Mouse (Mus musculus): ENCODE results near the gene Wdfy3. TPM values are rescaled to one million over a fixed set of nuclear protein-coding genes. Genes with fewer than 3 reads are reported as not detected.

Wdfy3 gene
- polyA plus RNA-seq, 1 experiment, result 24.5 TPM

GRCm38 (mm10) chr5:101861786-101862571 is 207.7 kb downstream of the Wdfy3 start:
- Histone ChIP-seq H3K4me1 (ENCODE audit: control insufficient read depth, insufficient read depth, low read length) (no peaks in the 10 kb centered on the region), H3K27ac (ENCODE audit: control insufficient read depth, insufficient read depth, low read depth, low read length) (no peak overlapping the region), H3K4me3 (ENCODE audit: control insufficient read depth, low read depth, low read length) (no peak overlapping the region), H3K27me3 (ENCODE audit: control insufficient read depth, insufficient read depth, low read length) (no peaks in the 10 kb centered on the region), H3K36me3 (ENCODE audit: control insufficient read depth, insufficient read depth, low read length) (peaks cover 2% of the 10 kb centered on the region; the same call in 1 of the 2 replicates)
- TF ChIP-seq POLR2A (IDR thresholded peaks at IDR 0.05; ENCODE audit: control insufficient read depth, low read depth, low read length), result no peak
- TF ChIP-seq CTCF (IDR thresholded peaks at IDR 0.05; ENCODE audit: control insufficient read depth, insufficient read depth, insufficient replicate concordance, low read depth, low read length), result no peak

- Histone ChIP-seq H3K36me3 (ENCODE audit: control insufficient read depth, insufficient read depth, low read length) (peaks cover 3% of the 10 kb centered on the region), H3K27me3 (ENCODE audit: control insufficient read depth, insufficient read depth, low read length) (no peaks in the 10 kb centered on the region), H3K4me1 (ENCODE audit: control insufficient read depth, insufficient read depth, low read length) (no peaks in the 10 kb centered on the region; the same call in 1 of the 2 replicates), H3K4me3 (ENCODE audit: control insufficient read depth, low read depth, low read length) (no peak overlapping the region), H3K27ac (ENCODE audit: control insufficient read depth, insufficient read depth, low read depth, low read length) (no peak overlapping the region)
- TF ChIP-seq POLR2A (IDR thresholded peaks at IDR 0.05; ENCODE audit: control insufficient read depth, low read depth, low read length) (no peak), CTCF (IDR thresholded peaks at IDR 0.05; ENCODE audit: control insufficient read depth, insufficient read depth, insufficient replicate concordance, low read depth, low read length) (no peak)
Measured at GRCm38 (mm10) chr5:101858891-101859436, 210.8 kb downstream of the Wdfy3 start.

GRCm38 (mm10) chr5:101855475-101855874 is 214.2 kb downstream of the Wdfy3 start:
- Histone ChIP-seq H3K4me1 (ENCODE audit: control insufficient read depth, insufficient read depth, low read length) (peaks cover 5% of the 10 kb centered on the region), H3K36me3 (ENCODE audit: control insufficient read depth, insufficient read depth, low read length) (peaks cover 9% of the 10 kb centered on the region), H3K27me3 (ENCODE audit: control insufficient read depth, insufficient read depth, low read length) (no peaks in the 10 kb centered on the region), H3K27ac (ENCODE audit: control insufficient read depth, insufficient read depth, low read depth, low read length) (no peak overlapping the region), H3K4me3 (ENCODE audit: control insufficient read depth, low read depth, low read length) (no peak overlapping the region)
- TF ChIP-seq CTCF (IDR thresholded peaks at IDR 0.05; ENCODE audit: control insufficient read depth, insufficient read depth, insufficient replicate concordance, low read depth, low read length), result no peak
- TF ChIP-seq POLR2A (IDR thresholded peaks at IDR 0.05; ENCODE audit: control insufficient read depth, low read depth, low read length), result no peak

- TF ChIP-seq POLR2A (IDR thresholded peaks at IDR 0.05; ENCODE audit: control insufficient read depth, low read depth, low read length) (no peak), CTCF (IDR thresholded peaks at IDR 0.05; ENCODE audit: control insufficient read depth, insufficient read depth, insufficient replicate concordance, low read depth, low read length) (peak; percentile 31; the same call in 1 of the 2 replicates)
- peak overlapping the region; percentile 8; the same call in 1 of the 2 replicates for H3K4me3 ChIP-seq (ENCODE audit: control insufficient read depth, low read depth, low read length)
- no peaks in the 10 kb centered on the region for H3K27me3 ChIP-seq (ENCODE audit: control insufficient read depth, insufficient read depth, low read length)
- H3K27ac ChIP-seq (ENCODE audit: control insufficient read depth, insufficient read depth, low read depth, low read length), result no peak overlapping the region
- H3K4me1 ChIP-seq (ENCODE audit: control insufficient read depth, insufficient read depth, low read length), result peaks cover 5% of the 10 kb centered on the region
- H3K36me3 ChIP-seq (ENCODE audit: control insufficient read depth, insufficient read depth, low read length), result peaks cover 9% of the 10 kb centered on the region
Measured at GRCm38 (mm10) chr5:101854667-101855066, 215.1 kb downstream of the Wdfy3 start.

- TF ChIP-seq POLR2A (IDR thresholded peaks at IDR 0.05; ENCODE audit: control insufficient read depth, low read depth, low read length) (no peak), CTCF (IDR thresholded peaks at IDR 0.05; ENCODE audit: control insufficient read depth, insufficient read depth, insufficient replicate concordance, low read depth, low read length) (no peak)
- H3K27me3 ChIP-seq (ENCODE audit: control insufficient read depth, insufficient read depth, low read length), result no peaks in the 10 kb centered on the region
- peaks cover 9% of the 10 kb centered on the region for H3K36me3 ChIP-seq (ENCODE audit: control insufficient read depth, insufficient read depth, low read length)
- H3K27ac ChIP-seq (ENCODE audit: control insufficient read depth, insufficient read depth, low read depth, low read length), result no peak overlapping the region
- H3K4me1 ChIP-seq (ENCODE audit: control insufficient read depth, insufficient read depth, low read length), result peaks cover 5% of the 10 kb centered on the region
- peak overlapping the region; percentile 8; the same call in 1 of the 2 replicates for H3K4me3 ChIP-seq (ENCODE audit: control insufficient read depth, low read depth, low read length)
Measured at GRCm38 (mm10) chr5:101854100-101854499, 215.6 kb downstream of the Wdfy3 start.

GRCm38 (mm10) chr5:101852116-101852680 is 217.5 kb downstream of the Wdfy3 start:
- Histone ChIP-seq H3K27ac (ENCODE audit: control insufficient read depth, insufficient read depth, low read depth, low read length) (peak overlapping the region; percentile 94), H3K27me3 (ENCODE audit: control insufficient read depth, insufficient read depth, low read length) (no peaks in the 10 kb centered on the region), H3K4me1 (ENCODE audit: control insufficient read depth, insufficient read depth, low read length) (peaks cover 5% of the 10 kb centered on the region), H3K4me3 (ENCODE audit: control insufficient read depth, low read depth, low read length) (peak overlapping the region; percentile 79), H3K36me3 (ENCODE audit: control insufficient read depth, insufficient read depth, low read length) (peaks cover 12% of the 10 kb centered on the region)
- TF ChIP-seq CTCF (IDR thresholded peaks at IDR 0.05; ENCODE audit: control insufficient read depth, insufficient read depth, insufficient replicate concordance, low read depth, low read length) (no peak), POLR2A (IDR thresholded peaks at IDR 0.05; ENCODE audit: control insufficient read depth, low read depth, low read length) (no peak)

GRCm38 (mm10) chr5:101851133-101851532 is 218.6 kb downstream of the Wdfy3 start:
- peaks cover 12% of the 10 kb centered on the region for H3K36me3 ChIP-seq (ENCODE audit: control insufficient read depth, insufficient read depth, low read length)
- TF ChIP-seq CTCF (IDR thresholded peaks at IDR 0.05; ENCODE audit: control insufficient read depth, insufficient read depth, insufficient replicate concordance, low read depth, low read length) (no peak), POLR2A (IDR thresholded peaks at IDR 0.05; ENCODE audit: control insufficient read depth, low read depth, low read length) (no peak; the same call in none of the 2 replicates)
- H3K27ac ChIP-seq (ENCODE audit: control insufficient read depth, insufficient read depth, low read depth, low read length), result peak overlapping the region; percentile 94
- H3K27me3 ChIP-seq (ENCODE audit: control insufficient read depth, insufficient read depth, low read length), result no peaks in the 10 kb centered on the region
- H3K4me1 ChIP-seq (ENCODE audit: control insufficient read depth, insufficient read depth, low read length), result peaks cover 5% of the 10 kb centered on the region
- H3K4me3 ChIP-seq (ENCODE audit: control insufficient read depth, low read depth, low read length), result peak overlapping the region; percentile 79

Measured in testis, adult 2 months (tissue).